Mouse (Mus musculus) naive thymus-derived CD4-positive, alpha-beta T cell, adult 2 months (primary cell): Measurements from ENCODE around the gene Plekhg5.

Source experiments
- DNase-seq: peaks from one replicate; pipeline ENCODE4 v3.0.0-alpha.2; 2011; ENCODE audit warnings: low read depth

The Plekhg5 gene

DNA sequence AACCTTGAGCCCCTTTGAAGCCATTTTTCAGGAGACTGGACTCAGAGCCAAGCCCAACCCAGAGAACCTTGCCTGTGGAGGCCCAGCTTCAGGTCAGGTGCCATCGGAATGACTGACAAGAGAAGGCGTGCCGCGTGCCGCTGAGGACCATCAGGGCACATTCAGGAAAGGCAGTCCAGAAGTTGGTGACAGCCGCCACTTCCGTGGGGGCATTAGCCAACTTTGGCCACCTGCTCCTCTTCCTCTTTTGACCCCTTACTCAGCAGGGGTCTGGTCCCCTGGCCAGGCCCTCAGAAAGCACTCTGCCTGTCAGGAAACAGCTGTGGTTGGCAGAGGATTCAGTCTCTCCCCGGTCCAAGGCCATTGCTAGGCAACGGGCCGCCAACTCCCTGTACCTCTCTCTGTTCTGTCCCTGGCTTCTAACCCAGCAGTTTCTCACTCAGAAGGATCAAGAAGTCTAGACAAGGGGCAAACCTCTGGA lies at the start of gene Plekhg5:
Plekhg5 (plus strand) TSS at position 378 of the 481 bp plus-strand sequence.
- no peak for DNase-seq

DNA sequence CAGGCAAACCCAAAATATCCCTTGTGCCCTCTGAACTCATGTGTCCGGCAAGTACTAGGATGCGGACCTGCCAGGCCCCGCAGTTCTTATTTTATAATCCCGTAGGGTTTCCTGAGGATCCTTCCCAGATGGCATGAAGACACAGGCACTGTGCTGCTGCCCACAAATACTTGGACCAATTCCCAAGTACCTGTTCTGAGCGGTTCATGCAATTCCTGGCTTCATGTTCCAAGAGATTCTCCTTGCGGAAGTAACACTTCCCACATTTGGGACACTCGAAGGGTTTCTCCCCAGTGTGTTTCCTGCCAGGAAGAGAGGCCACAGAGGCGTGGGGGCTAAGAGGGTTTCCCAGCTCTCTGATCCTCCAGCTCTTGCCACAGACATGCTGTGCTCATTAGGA lies 49.8 kb upstream of the Plekhg5 start:
- no peak for DNase-seq

DNA sequence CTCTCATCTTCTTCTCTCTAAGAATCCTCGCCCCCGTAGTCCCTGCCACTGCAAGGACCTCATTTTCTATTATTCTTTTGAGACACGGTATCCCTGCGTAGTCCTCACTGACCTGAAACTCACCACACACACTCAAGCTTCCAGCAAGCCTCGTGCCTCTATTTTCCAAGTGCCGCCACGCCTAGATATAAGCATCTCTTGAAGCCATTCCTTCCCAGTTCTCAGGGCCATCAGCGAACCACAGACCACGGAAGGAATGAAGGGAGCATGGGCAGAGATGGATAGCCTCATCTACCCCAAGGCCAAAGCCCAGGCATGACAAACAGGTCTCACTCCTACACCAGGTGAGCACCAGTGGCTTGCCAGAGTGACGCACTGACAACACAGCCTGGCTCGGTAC lies 47.8 kb upstream of the Plekhg5 start:
- no peak for DNase-seq

DNA sequence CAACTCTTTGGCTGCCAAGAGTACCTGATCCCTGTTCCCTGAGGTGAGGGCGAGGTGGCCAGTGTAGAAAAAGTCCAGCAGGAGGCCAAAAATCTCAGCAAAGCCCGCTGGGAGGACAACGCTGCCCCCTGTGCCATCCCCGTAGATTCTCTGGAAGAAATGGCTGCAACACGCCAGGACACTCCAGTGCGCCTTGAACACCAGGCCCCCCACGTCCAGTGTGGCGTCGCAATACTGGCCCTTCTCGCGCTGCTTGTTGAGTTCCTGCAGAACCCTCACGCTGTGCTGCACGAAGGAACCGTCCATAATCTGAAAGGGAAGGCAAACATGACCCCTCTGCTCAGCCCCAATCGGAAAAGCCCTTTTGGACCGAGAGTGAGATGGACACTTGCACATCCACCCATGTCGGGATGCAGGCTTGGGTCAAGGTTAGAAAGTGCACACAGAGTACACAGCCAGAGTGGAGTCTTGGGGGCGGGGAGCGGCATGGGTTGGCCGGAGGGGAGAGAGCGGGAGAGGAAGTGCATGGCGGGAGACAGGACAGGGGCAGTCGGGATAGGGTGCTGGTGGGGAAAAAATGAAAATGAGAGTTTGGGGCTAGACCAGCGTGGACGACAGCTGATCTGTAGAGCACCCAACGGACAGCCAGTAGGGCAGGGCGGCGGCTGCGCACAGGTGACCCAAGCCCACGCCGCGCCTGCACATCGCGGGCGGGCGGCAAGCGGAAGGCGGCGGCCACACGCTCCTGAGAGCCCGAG lies 45.4 kb upstream of the Plekhg5 start:
- no peak for DNase-seq

DNA sequence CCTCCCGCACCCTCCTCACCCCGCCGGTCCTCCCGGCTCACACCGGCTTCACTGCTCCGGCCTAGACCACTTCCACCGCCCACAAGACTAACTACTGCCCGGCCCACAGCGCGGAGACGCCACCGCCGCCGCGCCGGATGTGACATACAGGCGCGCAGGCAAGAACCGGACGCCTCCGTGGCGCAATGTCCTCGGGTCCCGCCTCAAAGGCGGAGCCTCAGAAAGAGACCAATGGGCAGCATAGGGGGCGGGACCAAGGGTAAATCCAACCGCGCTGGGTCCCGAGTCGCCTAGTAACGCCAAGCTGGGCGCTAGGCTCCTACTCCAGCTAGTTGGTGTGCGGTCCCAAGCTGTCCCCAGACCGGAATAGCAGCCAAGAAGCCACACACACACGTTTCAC lies 44.8 kb upstream of the Plekhg5 start, which contains the start of gene Zbtb48:
Zbtb48 (minus strand) TSS at position 148 of the 400 bp plus-strand sequence.
- DNase-seq: peak; percentile 96

DNA sequence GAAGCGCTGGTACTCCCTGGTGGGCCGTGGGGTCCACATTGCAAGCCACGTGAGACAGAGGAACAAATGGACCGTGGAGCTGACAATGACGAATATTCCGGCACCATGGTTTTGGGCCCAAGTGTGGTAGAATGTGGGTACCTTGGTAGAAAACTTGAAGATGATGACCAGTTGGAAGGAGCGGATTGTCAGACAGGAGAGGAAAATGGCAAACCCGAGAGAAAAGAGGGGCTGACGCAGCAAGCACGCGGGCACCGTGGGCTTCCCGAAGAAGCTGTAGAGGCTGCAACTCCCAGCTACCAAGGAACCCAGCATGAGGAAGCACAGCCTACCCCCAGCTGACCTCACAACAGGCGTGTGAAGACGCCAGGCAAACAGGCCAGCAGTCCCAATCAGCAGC lies 43.8 kb upstream of the Plekhg5 start:
- no peak for DNase-seq

DNA sequence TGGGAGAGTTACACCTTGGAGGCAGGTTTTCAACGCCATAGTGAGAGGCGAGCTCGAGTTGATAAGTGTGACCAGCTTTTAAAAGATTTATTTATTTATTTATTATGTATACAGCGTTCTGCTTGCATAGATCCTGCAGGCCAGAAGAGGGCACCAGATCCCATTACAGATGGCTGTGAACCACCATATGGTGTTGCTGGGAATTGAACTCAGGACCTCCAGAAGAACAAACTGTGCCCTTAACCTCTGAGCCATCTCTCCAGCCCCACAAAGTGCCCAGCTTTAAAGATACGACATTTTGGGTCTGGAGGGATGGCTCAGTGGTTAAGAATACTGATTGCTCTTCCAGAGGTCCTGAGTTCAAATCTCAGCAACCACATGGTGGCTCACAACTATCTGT lies 43.2 kb upstream of the Plekhg5 start:
- peak; percentile 52 for DNase-seq

DNA sequence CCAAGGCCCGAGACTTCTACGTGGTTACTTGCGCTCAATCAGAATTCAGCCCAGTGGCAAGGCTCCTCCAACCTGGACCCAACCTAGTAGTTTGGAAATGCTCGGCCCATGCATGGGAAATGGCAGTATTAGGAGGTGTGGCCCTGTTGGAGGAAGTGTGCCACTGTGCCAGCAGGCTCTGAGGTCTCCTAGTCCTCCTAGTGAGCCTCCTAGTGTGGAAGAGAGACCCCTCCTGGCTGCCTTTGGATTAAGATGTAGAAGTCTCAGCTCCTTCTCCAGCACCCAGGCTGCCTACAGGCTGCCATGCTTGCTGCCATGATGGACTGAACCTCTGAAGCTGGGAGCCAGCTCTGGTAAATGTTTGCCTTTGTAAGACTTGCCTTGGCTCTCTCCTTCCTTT lies 42.3 kb upstream of the Plekhg5 start:
- no peak for DNase-seq

DNA sequence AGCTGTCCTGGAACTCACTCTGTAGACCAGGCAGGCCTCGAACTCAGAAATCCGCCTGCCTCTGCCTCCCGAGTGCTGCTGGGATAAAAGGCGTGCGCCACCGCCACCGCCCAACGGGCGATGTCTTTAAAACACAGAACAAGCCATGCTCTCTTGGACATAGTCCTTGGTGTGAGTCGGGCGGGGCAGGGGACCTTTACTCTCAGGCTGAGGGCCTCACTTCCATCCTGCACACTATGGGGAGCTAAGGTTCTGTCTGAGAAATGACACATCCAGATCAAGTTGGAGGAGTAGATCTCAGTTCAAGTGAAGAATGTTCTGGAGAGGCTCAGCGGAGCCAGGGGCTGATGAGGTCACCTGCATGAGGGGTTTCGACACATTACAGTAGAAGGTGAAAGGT lies 39.4 kb upstream of the Plekhg5 start:
- DNase-seq: no peak

DNA sequence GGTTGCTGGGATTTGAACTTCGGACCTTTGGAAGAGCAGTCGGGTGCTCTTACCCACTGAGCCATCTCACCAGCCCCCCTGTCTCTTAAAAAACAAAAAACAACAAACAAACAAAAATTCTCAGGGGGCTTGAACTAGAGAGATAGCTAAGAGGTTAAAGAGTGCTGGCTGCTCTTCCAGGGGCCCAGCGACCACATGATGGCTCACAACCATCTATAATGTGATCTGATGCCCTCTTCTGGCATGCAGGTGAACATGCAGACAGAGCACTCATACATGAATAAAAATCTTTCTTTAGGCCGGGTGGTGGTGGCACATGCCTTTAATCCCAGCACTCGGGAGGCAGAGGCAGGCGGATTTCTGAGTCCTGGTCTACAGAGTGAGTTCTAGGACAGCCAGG lies 35.8 kb upstream of the Plekhg5 start:
- peak; percentile 33 for DNase-seq

DNA sequence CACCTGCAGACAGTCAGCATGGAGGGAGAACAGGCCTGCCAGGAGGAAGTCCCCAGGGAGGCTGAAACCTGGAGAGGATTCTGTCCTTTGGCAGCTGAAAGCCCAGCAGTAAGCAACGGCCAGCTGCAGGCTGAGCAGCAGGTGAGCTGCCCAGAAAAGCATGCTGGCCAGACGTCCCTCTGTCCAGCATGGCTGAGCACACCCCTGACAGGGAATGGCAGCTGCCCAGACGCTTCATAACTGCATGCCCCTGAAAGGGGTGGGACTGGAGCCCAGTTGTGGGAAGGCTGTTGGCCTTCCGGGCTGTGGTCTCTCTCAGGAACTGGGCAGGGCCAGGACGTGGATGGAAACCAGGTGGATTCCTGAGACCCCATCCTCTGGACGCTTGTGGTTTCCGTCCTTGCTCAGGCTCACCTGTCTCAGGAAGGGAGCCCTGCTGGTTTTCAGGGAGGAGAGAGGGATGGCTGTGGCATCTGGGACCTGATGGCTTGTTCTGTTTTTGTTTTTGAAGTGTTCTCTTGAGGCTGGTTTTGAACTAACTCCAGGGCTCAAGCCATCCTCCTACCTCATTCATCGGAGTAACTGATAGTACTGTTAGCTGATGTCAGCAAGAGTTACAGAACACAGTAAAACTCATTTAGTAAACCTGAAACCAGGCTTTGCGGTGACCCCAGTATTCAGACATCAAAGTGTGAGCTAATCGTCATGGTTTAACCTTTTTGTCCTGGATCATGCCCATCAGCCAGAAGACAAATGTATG lies 33.9 kb upstream of the Plekhg5 start, which contains the start of gene Tas1r1:
Tas1r1 (minus strand) TSS at position 344 of the 760 bp plus-strand sequence.
- no peak for DNase-seq

DNA sequence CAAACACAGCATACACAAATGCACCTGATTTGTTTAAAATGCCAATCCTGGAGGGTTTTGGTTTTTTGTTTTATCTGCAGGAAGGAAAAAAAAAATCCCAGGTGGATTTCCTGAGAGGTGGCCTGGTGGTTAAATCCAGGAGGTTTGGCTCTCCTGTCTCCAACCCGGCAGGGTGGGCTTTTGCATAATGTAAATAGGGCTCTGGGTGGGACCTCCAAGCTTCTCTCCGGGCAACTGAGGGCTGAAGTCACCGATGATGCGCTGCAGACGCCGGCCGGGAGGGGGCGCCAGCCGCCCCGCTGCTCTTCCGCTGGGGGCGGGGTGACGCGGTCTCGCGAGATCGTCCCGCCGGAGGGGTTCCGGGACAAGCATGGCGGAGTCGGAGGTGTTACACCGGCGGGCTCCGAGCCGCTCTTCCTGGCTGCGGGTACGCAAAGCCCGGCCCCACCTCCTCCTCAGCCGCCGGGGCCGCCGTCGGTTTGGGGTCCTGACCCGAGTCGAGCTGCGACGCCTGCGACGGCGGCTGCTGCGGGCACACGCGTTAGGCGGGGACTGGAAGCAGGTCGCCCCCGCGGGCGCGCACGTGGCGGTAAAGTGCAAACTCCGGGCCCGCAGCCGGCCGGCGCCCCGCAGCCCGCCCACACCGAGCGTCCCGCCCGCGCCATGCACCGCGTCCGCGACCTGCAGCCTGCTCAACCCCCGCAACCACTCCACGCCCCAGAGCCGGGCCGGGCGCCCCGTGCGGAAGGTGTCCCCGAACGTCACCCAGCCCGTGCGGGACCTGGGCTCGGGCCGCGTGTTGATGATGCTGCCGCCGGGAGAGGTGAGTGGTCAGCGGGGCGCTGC lies 33.1 kb upstream of the Plekhg5 start, which contains the start of gene Nol9:
Nol9 (plus strand) TSS at position 337 of the 846 bp plus-strand sequence.
- peak; percentile 96 for DNase-seq

DNA sequence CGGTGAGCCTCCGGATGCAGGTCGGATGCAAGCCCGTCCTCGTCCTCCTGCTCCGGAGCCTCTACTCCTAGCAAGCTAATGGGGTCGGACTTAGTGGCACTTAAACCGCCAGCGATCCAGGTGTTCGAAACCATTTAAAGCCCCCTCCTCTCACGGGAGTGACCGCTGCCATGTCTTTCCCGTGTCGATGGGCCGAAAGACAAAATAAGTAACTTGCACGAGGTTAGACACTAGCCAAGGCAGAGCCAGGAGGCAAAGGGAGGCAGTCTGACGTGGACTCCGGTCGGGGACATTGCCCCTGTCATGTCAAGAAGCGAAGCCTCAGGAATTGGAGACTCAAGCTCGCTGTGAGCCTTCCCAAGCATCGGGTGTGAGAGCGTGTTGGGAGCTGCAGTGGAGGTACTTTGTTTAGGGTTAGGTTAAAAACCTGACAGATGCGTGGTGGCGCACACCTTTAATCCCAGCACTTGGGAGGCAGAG lies 32.4 kb upstream of the Plekhg5 start:
- no peak for DNase-seq

DNA sequence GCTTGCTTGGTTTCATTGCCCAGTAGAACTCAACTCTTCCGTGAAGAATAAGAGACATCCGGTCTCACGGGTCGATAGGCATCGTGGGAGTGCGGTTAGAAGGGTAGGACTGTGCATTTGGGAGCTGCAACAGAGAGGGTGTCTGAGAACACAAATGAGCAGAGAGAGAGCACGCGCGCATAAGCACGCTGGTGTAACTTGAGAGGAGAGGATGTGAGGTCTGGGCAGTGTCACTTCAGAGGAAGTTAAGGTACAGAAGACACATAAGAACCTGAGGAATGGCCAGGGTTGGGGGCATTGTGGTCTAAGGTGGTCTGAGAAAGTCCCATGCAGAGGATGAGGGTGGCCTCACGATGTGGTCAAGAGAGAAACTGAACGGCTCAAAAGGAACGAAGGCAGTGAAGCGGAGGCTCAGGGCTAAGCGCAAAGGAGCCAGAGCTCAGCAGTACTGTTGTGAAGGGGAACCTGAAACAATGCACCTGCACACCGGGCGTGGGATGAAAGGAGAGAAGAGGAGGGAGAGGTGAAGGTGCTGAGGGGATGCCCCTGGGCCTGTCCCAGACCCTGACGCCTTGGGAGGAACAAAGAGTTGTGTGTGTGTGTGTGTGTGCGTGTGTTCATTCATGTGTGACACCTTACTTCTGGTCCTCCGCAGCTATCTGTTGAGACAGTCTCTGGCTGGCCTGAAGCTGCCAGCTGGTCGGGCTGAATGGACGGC lies 30.2 kb upstream of the Plekhg5 start:
- DNase-seq: no peak

DNA sequence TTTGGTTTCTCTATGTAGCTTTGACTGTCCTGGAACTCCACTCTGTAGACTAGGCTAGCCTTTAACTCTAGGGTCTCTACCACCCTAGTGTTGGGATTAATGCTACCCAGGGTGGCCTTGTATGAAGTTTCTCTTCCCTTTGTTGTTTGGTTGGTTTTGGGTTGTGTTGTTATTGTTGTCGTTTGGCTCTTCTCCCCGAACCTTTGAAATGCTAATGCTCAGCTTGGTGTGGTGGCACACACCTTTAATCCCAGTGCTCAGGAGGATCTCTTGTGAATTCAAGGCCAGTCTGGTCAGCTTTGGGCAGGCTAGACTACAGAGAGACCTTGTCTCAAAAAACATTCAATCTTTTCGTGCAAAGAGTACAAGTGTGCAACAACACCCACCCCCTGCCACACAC lies 29.1 kb upstream of the Plekhg5 start:
- no peak for DNase-seq

DNA sequence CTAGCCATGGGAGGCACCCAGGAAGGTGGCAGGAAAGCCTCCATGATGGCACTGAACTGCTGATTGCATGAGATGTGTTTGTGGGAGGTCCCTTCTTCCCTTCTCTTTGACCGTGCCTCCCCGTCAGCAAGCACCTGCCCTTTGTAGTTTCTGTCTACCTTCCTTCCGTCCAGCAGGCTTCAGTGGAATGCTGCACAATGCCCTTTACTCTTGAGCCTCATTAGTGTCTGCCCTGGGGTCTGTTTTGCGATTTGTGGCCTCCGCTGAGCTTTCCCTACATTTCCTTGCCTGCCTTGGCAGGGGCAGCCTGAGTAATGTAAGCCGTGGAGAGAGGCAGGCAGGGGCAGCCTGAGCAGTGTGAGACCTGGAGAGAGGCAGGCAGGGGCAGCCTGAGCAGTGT lies 27.7 kb upstream of the Plekhg5 start:
- DNase-seq: no peak

DNA sequence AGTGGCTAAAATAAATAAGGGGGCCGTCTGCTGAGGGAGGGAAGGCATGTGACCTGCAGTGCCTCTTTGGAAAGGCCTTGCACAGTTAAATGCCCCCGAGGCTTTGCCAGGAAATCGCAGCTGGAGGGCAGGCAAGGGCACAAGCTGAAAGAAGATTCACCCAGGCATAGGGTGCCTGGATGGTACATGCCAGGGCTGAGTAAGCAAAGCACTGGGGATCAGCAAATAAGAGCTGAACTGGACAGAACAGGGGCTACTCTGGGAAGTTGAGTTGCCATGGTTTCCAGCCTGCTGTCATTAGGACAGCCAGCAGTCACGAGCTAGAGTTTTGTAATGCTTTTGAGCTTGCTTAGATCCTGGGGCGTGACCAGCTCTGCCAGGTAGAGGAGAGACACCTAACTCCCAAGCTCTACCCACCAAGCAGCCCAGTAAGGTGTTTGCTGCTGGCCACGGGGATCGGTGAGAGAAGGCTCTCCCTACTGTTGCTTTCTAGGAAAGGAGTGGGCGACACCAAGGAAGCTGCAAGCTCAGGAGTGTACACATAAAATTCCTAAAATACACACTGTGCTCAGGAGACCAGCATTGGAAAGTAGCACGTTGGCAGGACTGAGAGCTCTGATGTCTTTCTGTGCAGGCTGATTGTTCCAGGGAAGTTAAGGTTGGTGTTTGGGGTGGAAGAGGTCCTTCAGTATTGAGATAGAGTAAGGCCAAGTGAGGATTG lies 9.7 kb upstream of the Plekhg5 start:
- no peak for DNase-seq

DNA sequence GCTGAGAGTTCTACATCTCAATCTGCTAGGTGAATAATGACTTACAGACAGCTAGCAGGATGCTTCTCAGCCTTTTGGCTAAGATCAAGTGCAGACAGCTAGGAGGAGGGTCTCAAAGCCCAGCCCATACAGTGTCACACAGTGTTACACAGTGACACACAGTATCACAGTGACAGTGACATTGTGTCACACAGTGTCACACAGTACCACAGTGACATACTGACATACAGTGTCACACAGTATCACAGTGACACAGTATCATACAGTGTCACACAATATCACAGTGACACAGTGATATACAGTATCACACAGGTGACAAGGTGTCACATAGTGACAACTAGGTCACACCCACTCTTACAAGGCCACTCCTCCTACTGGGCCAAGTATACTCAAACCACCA lies 5.0 kb upstream of the Plekhg5 start:
- DNase-seq: no peak

DNA sequence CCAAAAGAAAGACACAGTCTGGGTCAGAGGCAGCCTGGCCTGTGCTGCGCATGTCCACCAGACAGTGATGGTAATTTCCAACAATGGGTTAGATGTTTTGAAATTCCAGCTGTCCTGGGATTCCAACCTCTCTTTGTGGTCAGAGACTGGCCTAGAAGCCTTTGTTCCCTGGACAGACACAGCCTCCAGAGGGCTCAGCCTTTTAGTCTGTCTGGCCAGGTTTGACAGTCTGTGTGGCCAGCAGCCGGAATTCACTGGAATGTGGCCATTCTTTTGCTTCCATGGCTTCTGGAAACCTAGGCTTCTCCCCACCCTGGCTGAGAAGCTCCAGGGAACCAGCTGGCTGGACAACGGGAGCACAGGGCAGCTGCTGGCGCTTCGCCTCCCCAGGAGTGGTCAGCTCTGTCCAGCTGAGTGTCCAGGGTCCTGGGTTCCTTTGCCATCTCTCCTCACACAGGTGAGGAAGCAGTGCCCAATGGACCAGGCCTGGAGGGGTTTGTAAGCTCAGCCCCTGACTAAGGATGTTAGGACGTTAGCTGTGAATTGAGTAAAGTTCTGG lies 4.1 kb upstream of the Plekhg5 start:
- no peak for DNase-seq

DNA sequence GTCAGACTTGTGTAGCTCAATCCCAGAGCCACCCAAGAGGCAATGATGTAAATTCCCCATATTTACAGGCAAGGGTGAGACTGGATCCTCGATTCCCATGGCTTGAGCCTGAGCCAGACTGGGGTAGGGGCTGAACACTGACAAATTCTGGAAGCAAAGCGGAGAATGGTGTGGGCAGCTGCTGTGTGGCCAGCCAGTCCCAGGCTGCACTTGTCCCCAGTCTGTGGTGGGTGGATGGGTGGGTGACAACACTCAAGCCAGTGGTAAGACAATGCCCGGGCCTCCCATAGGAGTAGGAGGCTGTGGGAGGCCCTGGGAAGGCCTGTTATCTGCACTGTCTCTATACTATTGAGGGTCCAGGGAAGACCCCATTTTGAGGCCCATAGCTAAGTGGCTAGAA lies 3.1 kb upstream of the Plekhg5 start:
- DNase-seq: no peak
